Mouse (Mus musculus) testis, adult 2 months (tissue): Measurements from ENCODE around the gene Gm5129.

ENCODE experiments used
- CTCF ChIP-seq: fragments of 200-500 bp; IDR thresholded peaks from 2 replicates; pipeline ENCODE4 v1.5.1; 2012; ENCODE audit warnings: low read depth, mild to moderate bottlenecking, inconsistent platforms, low read length, moderate library complexity; ENCODE audit not compliant: control insufficient read depth, insufficient read depth, insufficient replicate concordance
- POLR2A ChIP-seq: fragments of 200-500 bp; IDR thresholded peaks from 2 replicates; pipeline ENCODE4 v1.6.1; 2012; ENCODE audit warnings: low read depth, mild to moderate bottlenecking, inconsistent platforms, low read length, moderate library complexity; ENCODE audit not compliant: control insufficient read depth

DNA sequence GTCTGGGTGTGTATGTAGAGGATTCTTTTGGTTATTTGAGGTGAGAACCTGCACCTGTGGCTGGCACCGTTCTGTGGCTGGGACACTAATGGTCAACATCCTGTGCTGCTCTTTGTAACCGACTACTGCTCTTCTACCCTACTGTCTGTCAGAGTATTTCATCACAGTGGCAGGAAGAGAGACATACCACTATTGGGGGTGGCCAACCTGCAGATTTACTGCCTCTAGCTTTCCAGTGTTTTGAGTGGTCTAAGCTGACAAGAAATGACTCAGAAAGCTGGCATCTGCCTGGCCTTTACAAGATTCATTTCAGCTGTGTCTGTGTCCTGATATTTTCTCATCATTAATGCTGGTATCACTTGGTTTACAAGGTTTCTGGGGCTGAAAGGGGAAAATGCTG lies 36.3 kb upstream of the Gm5129 start:
- TF ChIP-seq CTCF (no peak), POLR2A (no peak)
